Mouse (Mus musculus) left cerebral cortex, adult 11 months (tissue): ENCODE data around the gene Cdkal1.

ENCODE experiments used
- DNase-seq: peaks from one replicate; pipeline ENCODE4 v3.0.0; 2022; ENCODE audit warnings: low spot score

The Cdkal1 gene

GRCm38 (mm10) chr13:29627438-29628124 is 227.9 kb downstream of the Cdkal1 start:
- no peak for DNase-seq

GRCm38 (mm10) chr13:29624929-29625328 is 230.5 kb downstream of the Cdkal1 start:
- no peak for DNase-seq

- no peak for DNase-seq
Observed at GRCm38 (mm10) chr13:29623636-29624239, 231.7 kb downstream of the Cdkal1 start.

GRCm38 (mm10) chr13:29621881-29622280 is 233.6 kb downstream of the Cdkal1 start:
- DNase-seq, result no peak

- DNase-seq, result no peak
Observed at GRCm38 (mm10) chr13:29621363-29621762, 234.1 kb downstream of the Cdkal1 start.

- no peak for DNase-seq
Observed at GRCm38 (mm10) chr13:29620826-29621225, 234.6 kb downstream of the Cdkal1 start.

GRCm38 (mm10) chr13:29616654-29617171 is 238.8 kb downstream of the Cdkal1 start:
- no peak for DNase-seq

GRCm38 (mm10) chr13:29615987-29616386 is 239.5 kb downstream of the Cdkal1 start:
- DNase-seq, result no peak

GRCm38 (mm10) chr13:29615081-29615480 is 240.4 kb downstream of the Cdkal1 start:
- no peak for DNase-seq

- DNase-seq, result no peak
Observed at GRCm38 (mm10) chr13:29610051-29610931, 245.2 kb downstream of the Cdkal1 start.

- DNase-seq, result no peak
Observed at GRCm38 (mm10) chr13:29609441-29609840, 246.0 kb downstream of the Cdkal1 start.

GRCm38 (mm10) chr13:29604241-29604640 is 251.2 kb downstream of the Cdkal1 start:
- no peak for DNase-seq

GRCm38 (mm10) chr13:29603597-29603996 is 251.9 kb downstream of the Cdkal1 start:
- DNase-seq, result no peak

- DNase-seq, result no peak
Observed at GRCm38 (mm10) chr13:29601033-29601432, 254.4 kb downstream of the Cdkal1 start.

- no peak for DNase-seq
Observed at GRCm38 (mm10) chr13:29599646-29600045, 255.8 kb downstream of the Cdkal1 start.

GRCm38 (mm10) chr13:29596735-29597134 is 258.7 kb downstream of the Cdkal1 start:
- DNase-seq, result no peak

GRCm38 (mm10) chr13:29593096-29593495 is 262.4 kb downstream of the Cdkal1 start:
- no peak for DNase-seq

GRCm38 (mm10) chr13:29590685-29591084 is 264.8 kb downstream of the Cdkal1 start:
- no peak for DNase-seq

GRCm38 (mm10) chr13:29590164-29590563 is 265.3 kb downstream of the Cdkal1 start:
- DNase-seq, result no peak

- no peak for DNase-seq
Observed at GRCm38 (mm10) chr13:29588693-29589092, 266.8 kb downstream of the Cdkal1 start.

GRCm38 (mm10) chr13:29581762-29582700 is 273.4 kb downstream of the Cdkal1 start:
- no peak for DNase-seq
